Comparison of ENCODE assay signal across 22 mouse cellular contexts in genomic region chr7:54962678-54963077, GRCm38 (mm10).
DNase-seq lines count a peak whose midpoint lies in the region; ATAC-seq lines count a peak whose summit lies in the region.
"Had no signal": no experiment of that assay in that cellular context is flagged by ENCODE, and none has a peak within 500 bp of the region (broad histone marks: within the 10 kb centered on the region; RNA-seq: fewer than 3 reads in every experiment).

No protein-coding gene starts in this region.

- WGBS in forebrain, embryonic 12.5 days: 58% methylated on average over 4 of the region's 4 CpGs
- WGBS in forebrain, embryonic 15.5 days: 32% methylated on average over 4 of the region's 4 CpGs
- WGBS in midbrain, embryonic 14.5 days: 74% methylated on average over 4 of the region's 4 CpGs
- 70% methylated on average over 4 of the region's 4 CpGs for WGBS in midbrain, embryonic 13.5 days
- 27% methylated on average over 4 of the region's 4 CpGs for WGBS in forebrain, embryonic 16.5 days

- no peak overlapping the region for H3K4me3 ChIP-seq in forebrain, embryonic 12.5 days (replicated peaks)
- H3K4me3 ChIP-seq in forebrain, embryonic 15.5 days: no peak overlapping the region
- no peak overlapping the region for H3K4me3 ChIP-seq in midbrain, embryonic 14.5 days (replicated peaks; ENCODE audit: low read depth, low read length)
- H3K4me3 ChIP-seq in midbrain, embryonic 13.5 days (replicated peaks): no peak overlapping the region
- no peak overlapping the region for H3K4me3 ChIP-seq in forebrain, embryonic 16.5 days (replicated peaks; ENCODE audit: low read length)
- H3K4me3 ChIP-seq: embryonic facial prominence, embryonic 12.5 days; embryonic facial prominence, embryonic 15.5 days; hindbrain, embryonic 12.5 days; hindbrain, embryonic 15.5 days had no signal

- H3K9ac ChIP-seq in forebrain, embryonic 12.5 days: no peak overlapping the region
- H3K9ac ChIP-seq in forebrain, embryonic 15.5 days (replicated peaks): no peak overlapping the region
- no peak overlapping the region for H3K9ac ChIP-seq in midbrain, embryonic 14.5 days (replicated peaks; ENCODE audit: low read length)
- no peak overlapping the region for H3K9ac ChIP-seq in midbrain, embryonic 13.5 days (replicated peaks)
- no peak overlapping the region for H3K9ac ChIP-seq in forebrain, embryonic 16.5 days (replicated peaks; ENCODE audit: low read depth, low read length)
- H3K9ac ChIP-seq: embryonic facial prominence, embryonic 12.5 days; embryonic facial prominence, embryonic 15.5 days; hindbrain, embryonic 12.5 days; hindbrain, embryonic 15.5 days had no signal

- no peaks in the 10 kb centered on the region for H3K4me1 ChIP-seq in forebrain, embryonic 12.5 days
- H3K4me1 ChIP-seq in forebrain, embryonic 15.5 days: peaks cover 6% of the 10 kb centered on the region
- no peaks in the 10 kb centered on the region for H3K4me1 ChIP-seq in midbrain, embryonic 14.5 days (ENCODE audit: control insufficient read depth, insufficient read depth, low read length)
- H3K4me1 ChIP-seq in midbrain, embryonic 13.5 days (replicated peaks): no peaks in the 10 kb centered on the region
- H3K4me1 ChIP-seq in forebrain, embryonic 16.5 days (replicated peaks; ENCODE audit: control insufficient read depth, insufficient read depth, low read length): no peaks in the 10 kb centered on the region
- H3K4me1 ChIP-seq: embryonic facial prominence, embryonic 12.5 days; embryonic facial prominence, embryonic 15.5 days; hindbrain, embryonic 12.5 days; hindbrain, embryonic 15.5 days had no signal

- no peaks in the 10 kb centered on the region for H3K27me3 ChIP-seq in forebrain, embryonic 12.5 days
- H3K27me3 ChIP-seq in forebrain, embryonic 15.5 days: no peaks in the 10 kb centered on the region
- no peaks in the 10 kb centered on the region for H3K27me3 ChIP-seq in midbrain, embryonic 14.5 days (ENCODE audit: control insufficient read depth, insufficient read depth, low read length)
- no peaks in the 10 kb centered on the region for H3K27me3 ChIP-seq in midbrain, embryonic 13.5 days
- no peaks in the 10 kb centered on the region for H3K27me3 ChIP-seq in forebrain, embryonic 16.5 days (replicated peaks; ENCODE audit: control insufficient read depth, insufficient read depth, low read length)
- H3K27me3 ChIP-seq: embryonic facial prominence, embryonic 12.5 days; embryonic facial prominence, embryonic 15.5 days; hindbrain, embryonic 12.5 days; hindbrain, embryonic 15.5 days had no signal

- no peak overlapping the region for H3K27ac ChIP-seq in forebrain, embryonic 12.5 days
- H3K27ac ChIP-seq in forebrain, embryonic 15.5 days (replicated peaks): no peak overlapping the region
- H3K27ac ChIP-seq in midbrain, embryonic 14.5 days (replicated peaks; ENCODE audit: low read depth, low read length): no peak overlapping the region
- no peak overlapping the region for H3K27ac ChIP-seq in midbrain, embryonic 13.5 days
- H3K27ac ChIP-seq in forebrain, embryonic 16.5 days (ENCODE audit: low read length): no peak overlapping the region
- H3K27ac ChIP-seq: embryonic facial prominence, embryonic 12.5 days; embryonic facial prominence, embryonic 15.5 days; hindbrain, embryonic 12.5 days; hindbrain, embryonic 15.5 days had no signal

- peak; percentile 46; the same call in 1 of the 2 replicates for ATAC-seq in forebrain, embryonic 12.5 days (ENCODE audit: low FRiP score)
- ATAC-seq in forebrain, embryonic 15.5 days (replicated peaks): no peak
- no peak for ATAC-seq in midbrain, embryonic 14.5 days (ENCODE audit: low FRiP score, low TSS enrichment)
- ATAC-seq in midbrain, embryonic 13.5 days: no peak
- ATAC-seq in forebrain, embryonic 16.5 days: peak; percentile 12; the same call in 1 of the 2 replicates
- ATAC-seq: activated CD4-positive, CD25-positive, alpha-beta regulatory T cell, adult 4 months; CD4-positive, CD25-positive, alpha-beta regulatory T cell, adult 4 months; intestine, postnatal 0 days had no signal

- no peaks in the 10 kb centered on the region for H3K36me3 ChIP-seq in forebrain, embryonic 12.5 days (replicated peaks)
- H3K36me3 ChIP-seq in forebrain, embryonic 15.5 days: no peaks in the 10 kb centered on the region
- H3K36me3 ChIP-seq in midbrain, embryonic 14.5 days (ENCODE audit: control insufficient read depth, insufficient read depth, low read length): no peaks in the 10 kb centered on the region
- no peaks in the 10 kb centered on the region for H3K36me3 ChIP-seq in midbrain, embryonic 13.5 days
- H3K36me3 ChIP-seq in forebrain, embryonic 16.5 days (ENCODE audit: control insufficient read depth, insufficient read depth): no peaks in the 10 kb centered on the region
- H3K36me3 ChIP-seq: embryonic facial prominence, embryonic 12.5 days; embryonic facial prominence, embryonic 15.5 days; hindbrain, embryonic 12.5 days; hindbrain, embryonic 15.5 days had no signal

- DNase-seq in midbrain, embryonic 14.5 days: peak; percentile 5
- peak; percentile 74 for DNase-seq in Muller cell, postnatal 12 days (ENCODE audit: inconsistent ontology term)
- DNase-seq in cerebellum, postnatal 10 days: no peak
- DNase-seq: adrenal gland, adult 8-10 months; adrenal gland, postnatal 25 days; cerebellum, adult 18-20 months; cerebellum, adult 9-10 months; cerebellum, postnatal 25 days; gastrocnemius, postnatal 10 days; heart, adult 11 months had no signal

- H3K4me2 ChIP-seq in forebrain, embryonic 12.5 days: no peak overlapping the region
- no peak overlapping the region for H3K4me2 ChIP-seq in forebrain, embryonic 15.5 days (replicated peaks)
- H3K4me2 ChIP-seq in midbrain, embryonic 14.5 days (ENCODE audit: low read length): no peak overlapping the region
- H3K4me2 ChIP-seq in midbrain, embryonic 13.5 days (replicated peaks): no peak overlapping the region
- no peak overlapping the region for H3K4me2 ChIP-seq in forebrain, embryonic 16.5 days (ENCODE audit: low read length)
- H3K4me2 ChIP-seq: embryonic facial prominence, embryonic 12.5 days; embryonic facial prominence, embryonic 15.5 days; heart, embryonic 11.5 days; hindbrain, embryonic 12.5 days; hindbrain, embryonic 15.5 days had no signal

- no peaks in the 10 kb centered on the region for H3K9me3 ChIP-seq in forebrain, embryonic 12.5 days
- no peaks in the 10 kb centered on the region for H3K9me3 ChIP-seq in forebrain, embryonic 15.5 days
- no peaks in the 10 kb centered on the region for H3K9me3 ChIP-seq in midbrain, embryonic 14.5 days (ENCODE audit: control insufficient read depth, low read length)
- no peaks in the 10 kb centered on the region for H3K9me3 ChIP-seq in midbrain, embryonic 13.5 days
- H3K9me3 ChIP-seq in forebrain, embryonic 16.5 days (ENCODE audit: control insufficient read depth, low read length): no peaks in the 10 kb centered on the region
- H3K9me3 ChIP-seq: embryonic facial prominence, embryonic 12.5 days; embryonic facial prominence, embryonic 15.5 days; hindbrain, embryonic 12.5 days; hindbrain, embryonic 15.5 days had no signal

Comparison
In these comparisons a context has a peak if more than half of its experiments do, and no peak if none do; other contexts are left out.
1. ATAC-seq: peak in forebrain, embryonic 12.5 days (single experiment) and forebrain, embryonic 16.5 days (single experiment); none in forebrain, embryonic 15.5 days (single experiment), midbrain, embryonic 14.5 days (single experiment) and midbrain, embryonic 13.5 days (single experiment).
2. DNase-seq: peak in midbrain, embryonic 14.5 days (single experiment) and Muller cell, postnatal 12 days (single experiment); none in cerebellum, postnatal 10 days (0 of 2).